Mouse (Mus musculus): Measurements from ENCODE around the gene Myom3. TPM values are rescaled to one million over a fixed set of nuclear protein-coding genes. Genes with fewer than 3 reads are reported as not detected.

The Myom3 gene
- polyA plus RNA-seq, 1 experiment from 2014 or later, result 0.11 TPM

GRCm38 (mm10) chr4:135738237-135738636, 21.3 kb upstream of the Myom3 start:
- Histone ChIP-seq H3K27ac (peak overlapping the region; percentile 73), H3K36me3 (peaks cover 16% of the 10 kb centered on the region), H3K4me1 (peaks cover 31% of the 10 kb centered on the region), H3K4me3 (no peak overlapping the region), H3K9me3 (replicated peaks) (0 out of 2 replicates have a peak, but pooled peaks cover 6% of the 10 kb centered on the region), H3K4me2 (peak overlapping the region; percentile 48; the same call in 1 of the 2 replicates), H3K9ac (no peak overlapping the region; the same call in 1 of the 2 replicates), H3K27me3 (replicated peaks) (peaks cover 5% of the 10 kb centered on the region; the same call in 1 of the 2 replicates)
- ATAC-seq, result no peak
- WGBS (ENCODE audit: insufficient replicate concordance), result 46% methylated on average over 5 of the region's 5 CpGs

- Histone ChIP-seq H3K9ac (no peak overlapping the region), H3K9me3 (replicated peaks) (0 out of 2 replicates have a peak, but pooled peaks cover 6% of the 10 kb centered on the region), H3K4me1 (peaks cover 31% of the 10 kb centered on the region), H3K36me3 (peaks cover 13% of the 10 kb centered on the region), H3K4me3 (no peak overlapping the region), H3K4me2 (peak overlapping the region; percentile 48), H3K27me3 (replicated peaks) (peaks cover 9% of the 10 kb centered on the region; the same call in 1 of the 2 replicates), H3K27ac (peak overlapping the region; percentile 73)
- peak; percentile 65 for ATAC-seq
- WGBS (ENCODE audit: insufficient replicate concordance), result 36% methylated on average over 7 of the region's 7 CpGs
Observed at GRCm38 (mm10) chr4:135739148-135739547, 20.4 kb upstream of the Myom3 start.

GRCm38 (mm10) chr4:135739672-135740071, 19.8 kb upstream of the Myom3 start:
- peak overlapping the region; percentile 48 for H3K4me2 ChIP-seq
- H3K4me1 ChIP-seq, result peaks cover 31% of the 10 kb centered on the region
- 54% methylated on average over 14 of the region's 14 CpGs for WGBS (ENCODE audit: insufficient replicate concordance)
- peak; percentile 93 for ATAC-seq
- H3K4me3 ChIP-seq, result no peak overlapping the region
- 0 out of 2 replicates have a peak, but pooled peaks cover 3% of the 10 kb centered on the region for H3K9me3 ChIP-seq (replicated peaks)
- H3K27ac ChIP-seq, result peak overlapping the region; percentile 73
- H3K36me3 ChIP-seq, result peaks cover 8% of the 10 kb centered on the region
- H3K27me3 ChIP-seq (replicated peaks), result peaks cover 10% of the 10 kb centered on the region; the same call in 1 of the 2 replicates
- H3K9ac ChIP-seq, result no peak overlapping the region

GRCm38 (mm10) chr4:135743520-135743919, 16.0 kb upstream of the Myom3 start:
- Histone ChIP-seq H3K36me3 (no peaks in the 10 kb centered on the region), H3K9ac (no peak overlapping the region), H3K9me3 (replicated peaks) (no peaks in the 10 kb centered on the region), H3K4me3 (no peak overlapping the region), H3K27ac (no peak overlapping the region), H3K4me2 (no peak overlapping the region), H3K27me3 (replicated peaks) (peaks cover 6% of the 10 kb centered on the region; the same call in 1 of the 2 replicates), H3K4me1 (peaks cover 23% of the 10 kb centered on the region)
- no peak for ATAC-seq
- WGBS (ENCODE audit: insufficient replicate concordance), result 40% methylated on average over 6 of the region's 6 CpGs

GRCm38 (mm10) chr4:135744726-135745448, 14.6 kb upstream of the Myom3 start:
- Histone ChIP-seq H3K4me2 (no peak overlapping the region), H3K4me3 (no peak overlapping the region), H3K36me3 (no peaks in the 10 kb centered on the region), H3K9ac (no peak overlapping the region), H3K27ac (no peak overlapping the region), H3K27me3 (replicated peaks) (peaks cover 6% of the 10 kb centered on the region; the same call in 1 of the 2 replicates), H3K4me1 (peaks cover 9% of the 10 kb centered on the region), H3K9me3 (replicated peaks) (no peaks in the 10 kb centered on the region)
- ATAC-seq, result no peak
- WGBS (ENCODE audit: insufficient replicate concordance), result 65% methylated on average over 16 of the region's 16 CpGs

- no peak overlapping the region for H3K9ac ChIP-seq
- 58% methylated on average over 10 of the region's 10 CpGs for WGBS (ENCODE audit: insufficient replicate concordance)
- H3K27me3 ChIP-seq (replicated peaks), result peaks cover 6% of the 10 kb centered on the region; the same call in 1 of the 2 replicates
- no peak overlapping the region for H3K4me2 ChIP-seq
- H3K36me3 ChIP-seq, result 0 out of 2 replicates have a peak, but pooled peaks cover 2% of the 10 kb centered on the region
- H3K9me3 ChIP-seq (replicated peaks), result no peaks in the 10 kb centered on the region
- H3K4me1 ChIP-seq, result peaks cover 3% of the 10 kb centered on the region; the same call in 1 of the 2 replicates
- no peak for ATAC-seq
- no peak overlapping the region for H3K4me3 ChIP-seq
- no peak overlapping the region for H3K27ac ChIP-seq
Observed at GRCm38 (mm10) chr4:135745613-135746012, 13.9 kb upstream of the Myom3 start.

- no peak overlapping the region for H3K9ac ChIP-seq
- WGBS (ENCODE audit: insufficient replicate concordance), result 61% methylated on average over 8 of the region's 8 CpGs
- 0 out of 2 replicates have a peak, but pooled peaks cover 5% of the 10 kb centered on the region for H3K9me3 ChIP-seq (replicated peaks)
- no peaks in the 10 kb centered on the region; the same call in 1 of the 2 replicates for H3K27me3 ChIP-seq (replicated peaks)
- 0 out of 2 replicates have a peak, but pooled peaks cover 2% of the 10 kb centered on the region for H3K36me3 ChIP-seq
- ATAC-seq, result no peak
- H3K4me1 ChIP-seq, result peaks cover 9% of the 10 kb centered on the region
- no peak overlapping the region for H3K4me2 ChIP-seq
- no peak overlapping the region for H3K27ac ChIP-seq
- H3K4me3 ChIP-seq, result no peak overlapping the region
Observed at GRCm38 (mm10) chr4:135750896-135751295, 8.6 kb upstream of the Myom3 start.

GRCm38 (mm10) chr4:135752106-135752778, 7.3 kb upstream of the Myom3 start:
- no peak overlapping the region for H3K27ac ChIP-seq
- no peak for ATAC-seq

GRCm38 (mm10) chr4:135752779-135753164, 6.7 kb upstream of the Myom3 start:
- Histone ChIP-seq H3K4me1 (peaks cover 9% of the 10 kb centered on the region), H3K4me2 (no peak overlapping the region), H3K4me3 (no peak overlapping the region), H3K9ac (no peak overlapping the region), H3K27me3 (replicated peaks) (0 out of 2 replicates have a peak, but pooled peaks cover under 1% of the 10 kb centered on the region), H3K36me3 (0 out of 2 replicates have a peak, but pooled peaks cover 2% of the 10 kb centered on the region), H3K9me3 (replicated peaks) (0 out of 2 replicates have a peak, but pooled peaks cover 5% of the 10 kb centered on the region), H3K27ac (peak overlapping the region; percentile 57)
- WGBS (ENCODE audit: insufficient replicate concordance), result 62% methylated on average over 8 of the region's 8 CpGs
- ATAC-seq, result no peak

More at GRCm38 (mm10) chr4:135752106-135752778, 7.3 kb upstream of the Myom3 start:
- no peak overlapping the region for H3K4me2 ChIP-seq
- H3K4me1 ChIP-seq, result peaks cover 9% of the 10 kb centered on the region
- no peaks in the 10 kb centered on the region for H3K27me3 ChIP-seq (replicated peaks)
- H3K9ac ChIP-seq, result no peak overlapping the region
- 50% methylated on average over 7 of the region's 7 CpGs for WGBS (ENCODE audit: insufficient replicate concordance)
- no peak overlapping the region for H3K4me3 ChIP-seq
- H3K9me3 ChIP-seq (replicated peaks), result 0 out of 2 replicates have a peak, but pooled peaks cover 5% of the 10 kb centered on the region
- H3K36me3 ChIP-seq, result 0 out of 2 replicates have a peak, but pooled peaks cover 2% of the 10 kb centered on the region

- no peak overlapping the region for H3K27ac ChIP-seq
- WGBS (ENCODE audit: insufficient replicate concordance), result 40% methylated on average over 4 of the region's 4 CpGs
- peaks cover 16% of the 10 kb centered on the region for H3K4me1 ChIP-seq
- H3K9me3 ChIP-seq (replicated peaks), result 0 out of 2 replicates have a peak, but pooled peaks cover 5% of the 10 kb centered on the region
- H3K4me2 ChIP-seq, result no peak overlapping the region
- no peaks in the 10 kb centered on the region for H3K36me3 ChIP-seq
- no peak overlapping the region for H3K9ac ChIP-seq
- H3K27me3 ChIP-seq (replicated peaks), result peaks cover 32% of the 10 kb centered on the region
- H3K4me3 ChIP-seq, result no peak overlapping the region
- ATAC-seq, result no peak
Observed at GRCm38 (mm10) chr4:135758331-135758730, 1.2 kb upstream of the Myom3 start.

GRCm38 (mm10) chr4:135758825-135759224, 690 bp upstream of the Myom3 start:
- no peak overlapping the region for H3K9ac ChIP-seq
- no peak overlapping the region for H3K4me2 ChIP-seq
- H3K27ac ChIP-seq, result no peak overlapping the region
- peaks cover 32% of the 10 kb centered on the region for H3K27me3 ChIP-seq (replicated peaks)
- no peak overlapping the region for H3K4me3 ChIP-seq
- 0 out of 2 replicates have a peak, but pooled peaks cover 5% of the 10 kb centered on the region for H3K9me3 ChIP-seq (replicated peaks)
- WGBS (ENCODE audit: insufficient replicate concordance), result 36% methylated on average over 6 of the region's 6 CpGs
- no peak for ATAC-seq
- no peaks in the 10 kb centered on the region for H3K36me3 ChIP-seq
- peaks cover 13% of the 10 kb centered on the region for H3K4me1 ChIP-seq
